17 mouse cellular contexts compared by ENCODE assay signal in the genomic region with DNA sequence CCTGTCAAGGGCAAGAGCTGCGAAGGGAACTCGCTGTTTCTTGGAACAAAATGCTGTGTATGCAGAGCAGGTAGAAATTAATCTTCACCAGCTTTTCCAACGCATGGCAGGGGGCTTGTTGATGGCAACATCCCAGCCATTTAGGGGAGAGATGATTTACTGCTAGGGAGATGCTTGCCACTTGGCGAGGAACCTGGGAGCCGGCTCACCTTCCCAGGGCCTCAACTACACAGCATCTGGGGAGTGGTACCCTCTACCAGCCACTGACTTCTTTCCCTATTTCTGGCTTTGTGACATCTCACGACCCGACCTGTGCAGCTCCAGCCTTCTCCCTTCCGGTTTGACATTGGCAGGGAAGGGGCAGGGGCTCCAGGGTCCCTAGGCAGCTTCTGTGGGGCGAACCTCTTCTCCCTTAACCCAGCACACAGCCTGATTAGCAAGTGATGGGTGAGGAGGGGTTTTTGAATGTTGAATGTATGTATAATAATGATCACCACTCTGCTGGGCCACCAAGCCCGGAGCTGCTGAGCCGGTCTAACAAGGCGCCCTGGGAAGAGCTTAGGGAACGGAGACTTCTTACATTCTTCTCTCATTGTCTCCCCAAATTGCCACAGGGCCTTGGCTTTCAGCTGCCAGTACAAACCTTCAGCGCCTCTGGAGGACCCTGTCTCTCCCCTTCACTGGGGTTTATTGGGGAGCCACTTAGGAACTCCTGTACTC. TPM values are rescaled to one million over a fixed set of nuclear protein-coding genes. Genes with fewer than 3 reads are reported as not detected.
DNase-seq lines count a peak whose midpoint lies in the region; ATAC-seq lines count a peak whose summit lies in the region.
"Had no signal": no experiment of that assay in that cellular context is flagged by ENCODE, and none has a peak within 500 bp of the region (broad histone marks: within the 10 kb centered on the region; RNA-seq: fewer than 3 reads in every experiment).

No protein-coding gene starts in this region.

- H3K9me3 ChIP-seq in forebrain, embryonic 10.5 days = no peaks in the 10 kb centered on the region
- H3K9me3 ChIP-seq in forebrain, embryonic 14.5 days (replicated peaks; ENCODE audit: control insufficient read depth, low read length) = no peaks in the 10 kb centered on the region
- no peaks in the 10 kb centered on the region for H3K9me3 ChIP-seq in neural tube, embryonic 15.5 days (replicated peaks)
- no peaks in the 10 kb centered on the region for H3K9me3 ChIP-seq in hindbrain, embryonic 15.5 days
- H3K9me3 ChIP-seq: liver, embryonic 12.5 days; lung, embryonic 15.5 days had no signal

- H3K4me2 ChIP-seq in forebrain, embryonic 14.5 days (ENCODE audit: low read length) = no peak overlapping the region
- no peak overlapping the region for H3K4me2 ChIP-seq in neural tube, embryonic 15.5 days
- H3K4me2 ChIP-seq in hindbrain, embryonic 15.5 days = 0 out of 2 replicates have a peak overlapping the region, but pooled peaks have one; percentile 54

- no peak overlapping the region for H3K9ac ChIP-seq in forebrain, embryonic 14.5 days (ENCODE audit: low read length)
- H3K9ac ChIP-seq in neural tube, embryonic 15.5 days (replicated peaks) = no peak overlapping the region
- H3K9ac ChIP-seq in hindbrain, embryonic 15.5 days = no peak overlapping the region
- H3K9ac ChIP-seq: forebrain, postnatal 0 days; liver, embryonic 12.5 days; lung, embryonic 15.5 days had no signal

- peaks cover 28% of the 10 kb centered on the region for H3K4me1 ChIP-seq in forebrain, embryonic 10.5 days
- H3K4me1 ChIP-seq in forebrain, embryonic 14.5 days (ENCODE audit: control insufficient read depth, insufficient read depth, low read length) = no peaks in the 10 kb centered on the region
- peaks cover 15% of the 10 kb centered on the region for H3K4me1 ChIP-seq in neural tube, embryonic 15.5 days
- peaks cover 9% of the 10 kb centered on the region for H3K4me1 ChIP-seq in hindbrain, embryonic 15.5 days (replicated peaks)

- WGBS in forebrain, embryonic 10.5 days = 4% methylated on average over 14 of the region's 14 CpGs
- WGBS in forebrain, embryonic 14.5 days = 3% methylated on average over 14 of the region's 14 CpGs
- 14% methylated on average over 14 of the region's 14 CpGs for WGBS in neural tube, embryonic 15.5 days
- WGBS in hindbrain, embryonic 15.5 days = 4% methylated on average over 14 of the region's 14 CpGs

- no peak for ATAC-seq in forebrain, embryonic 14.5 days
- no peak for ATAC-seq in neural tube, embryonic 15.5 days (ENCODE audit: low FRiP score)
- no peak for ATAC-seq in hindbrain, embryonic 15.5 days (ENCODE audit: low FRiP score, low read depth)
- ATAC-seq in inflammation-experienced regulatory T-cells, adult 6 months = no peak
- ATAC-seq: forebrain, postnatal 0 days; liver, embryonic 12.5 days had no signal

- no peaks in the 10 kb centered on the region for H3K36me3 ChIP-seq in forebrain, embryonic 10.5 days (replicated peaks)
- H3K36me3 ChIP-seq in forebrain, embryonic 14.5 days (ENCODE audit: control insufficient read depth, insufficient read depth, low read length) = no peaks in the 10 kb centered on the region
- H3K36me3 ChIP-seq in neural tube, embryonic 15.5 days = no peaks in the 10 kb centered on the region
- H3K36me3 ChIP-seq in hindbrain, embryonic 15.5 days = no peaks in the 10 kb centered on the region
- H3K36me3 ChIP-seq: liver, embryonic 12.5 days; lung, embryonic 15.5 days had no signal

- no peak overlapping the region for H3K27ac ChIP-seq in forebrain, embryonic 10.5 days
- no peak overlapping the region for H3K27ac ChIP-seq in forebrain, embryonic 14.5 days (ENCODE audit: low read depth, low read length)
- no peak overlapping the region for H3K27ac ChIP-seq in neural tube, embryonic 15.5 days (replicated peaks)
- H3K27ac ChIP-seq in hindbrain, embryonic 15.5 days (replicated peaks) = no peak overlapping the region
- H3K27ac ChIP-seq: heart, adult 2 months; liver, embryonic 12.5 days; lung, embryonic 15.5 days had no signal

- peaks cover 100% of the 10 kb centered on the region for H3K27me3 ChIP-seq in forebrain, embryonic 10.5 days (ENCODE audit: poor library complexity, severe bottlenecking)
- peaks cover 89% of the 10 kb centered on the region for H3K27me3 ChIP-seq in forebrain, embryonic 14.5 days (replicated peaks; ENCODE audit: control insufficient read depth, insufficient read depth, low read length)
- peaks cover 94% of the 10 kb centered on the region for H3K27me3 ChIP-seq in neural tube, embryonic 15.5 days (replicated peaks)
- peaks cover 79% of the 10 kb centered on the region for H3K27me3 ChIP-seq in hindbrain, embryonic 15.5 days

- no peak overlapping the region for H3K4me3 ChIP-seq in forebrain, embryonic 10.5 days
- H3K4me3 ChIP-seq in forebrain, embryonic 14.5 days (ENCODE audit: low read depth, low read length) = no peak overlapping the region
- H3K4me3 ChIP-seq in neural tube, embryonic 15.5 days (replicated peaks) = no peak overlapping the region
- no peak overlapping the region for H3K4me3 ChIP-seq in hindbrain, embryonic 15.5 days
- H3K4me3 ChIP-seq: erythroblast, embryonic 14.5 days; heart, adult 2 months had no signal

- peak; percentile 34 for DNase-seq in forebrain, embryonic 10.5 days (ENCODE audit: extremely low spot score, low spot score)
- DNase-seq in forebrain, embryonic 14.5 days (ENCODE audit: low spot score) = no peak
- DNase-seq in neural tube, embryonic 10.5 days (ENCODE audit: extremely low spot score, low spot score) = peak; percentile 47
- no peak for DNase-seq in thymus, postnatal 36 days
- DNase-seq in left cerebral cortex, adult 11 months (ENCODE audit: low spot score) = no peak
- DNase-seq: cerebellum, adult 11-12 months; forebrain, postnatal 0 days; heart, adult 2 months; kidney, postnatal 14 days had no signal

RNA-seq across cellular contexts. Expression of gene Evx1, which starts 4.3 kb away (rescaled TPM):
- not detected in 2 replicates for polyA plus RNA-seq in forebrain, embryonic 10.5 days (2016; fragmentation: Nextera tagmentation; extraction: Ambion mirVana)
- polyA plus RNA-seq in forebrain, embryonic 14.5 days (2014; fragmentation: Nextera tagmentation; extraction: Ambion mirVana) = not detected in 2 replicates
- polyA plus RNA-seq in neural tube, embryonic 15.5 days (2015; fragmentation: Nextera tagmentation; extraction: Ambion mirVana) = 0.82 and 1.9 TPM in 2 replicates
- 2.7 and 3.8 TPM in 2 replicates for polyA plus RNA-seq in hindbrain, embryonic 15.5 days (2015; fragmentation: Nextera tagmentation; extraction: Ambion mirVana)
- polyA plus RNA-seq in inflammation-experienced regulatory T-cells, adult 6 months (2017; shearing (Covaris generic)) = not detected
- polyA plus RNA-seq: erythroblast, embryonic 14.5 days; forebrain, postnatal 0 days; heart, adult 2 months; heart, postnatal 0 days; intestine, embryonic 16.5 days had no signal

RNA-seq across cellular contexts. Expression of gene Hoxa13, which starts 56.9 kb away (rescaled TPM):
- not detected in 2 replicates for polyA plus RNA-seq in forebrain, embryonic 10.5 days (2016; fragmentation: Nextera tagmentation; extraction: Ambion mirVana)
- polyA plus RNA-seq in forebrain, embryonic 14.5 days (2014; fragmentation: Nextera tagmentation; extraction: Ambion mirVana) = not detected in 2 replicates
- 0.08 and 0.26 TPM in 2 replicates for polyA plus RNA-seq in neural tube, embryonic 15.5 days (2015; fragmentation: Nextera tagmentation; extraction: Ambion mirVana)
- polyA plus RNA-seq in hindbrain, embryonic 15.5 days (2015; fragmentation: Nextera tagmentation; extraction: Ambion mirVana) = 0.07 TPM in 1 of 2 replicates, not detected in the other
- not detected for polyA plus RNA-seq in inflammation-experienced regulatory T-cells, adult 6 months (2017; shearing (Covaris generic))
- polyA plus RNA-seq: erythroblast, embryonic 14.5 days; forebrain, postnatal 0 days; heart, adult 2 months; heart, postnatal 0 days; liver, embryonic 12.5 days; lung, embryonic 15.5 days had no signal

Comparison
In these comparisons a context has a peak if more than half of its experiments do, and no peak if none do; other contexts are left out.
1. DNase-seq: peak in forebrain, embryonic 10.5 days (single experiment) and neural tube, embryonic 10.5 days (single experiment); none in forebrain, embryonic 14.5 days (single experiment), thymus, postnatal 36 days (0 of 2) and left cerebral cortex, adult 11 months (single experiment).